Mouse (Mus musculus) kidney, postnatal 4 days (tissue): ENCODE measurements around the gene Elfn1.
A peak's percentile ranks its signal among the peaks of the same experiment; 100 is the strongest.

Experiments used
- DNase-seq, 2 experiments: peaks; one replicate each; pipeline ENCODE4 v3.0.0; 2021; ENCODE audit warnings: mixed read lengths in 2 of 2

The Elfn1 gene

DNA sequence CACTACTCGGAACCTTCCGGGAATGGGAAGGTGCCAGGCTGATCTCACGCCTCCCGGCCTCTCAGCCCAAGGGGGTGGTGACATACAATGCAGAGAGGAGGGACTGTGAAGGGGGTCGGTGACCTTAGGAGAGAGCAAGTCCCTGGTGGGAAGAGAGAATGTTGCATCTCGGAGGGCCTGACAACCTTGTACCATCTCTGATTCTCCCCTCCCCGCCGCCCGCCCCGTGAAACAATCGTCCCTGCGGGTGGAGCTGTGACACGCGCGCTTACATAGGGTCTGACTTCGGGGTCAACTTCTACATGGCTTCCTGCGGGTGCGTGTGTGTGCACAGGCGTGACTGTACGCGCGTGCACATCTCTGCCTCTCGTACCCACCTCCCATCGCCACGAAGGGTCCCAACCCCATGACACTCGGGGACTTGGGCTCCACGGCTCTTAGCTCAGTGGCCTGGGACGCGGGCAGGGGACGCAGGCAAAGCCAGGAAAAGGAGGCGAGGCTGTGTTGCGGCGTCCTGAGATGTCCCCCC, at the start of gene Elfn1:
Gene Elfn1 (plus strand): TSS at position 230 of the 529 bp plus-strand sequence.
- DNase-seq, result peak; percentile 28 to 50

GRCm38 (mm10) chr5:139860328-139861104, 47.2 kb upstream of the Elfn1 start:
- DNase-seq, result no peak

DNA sequence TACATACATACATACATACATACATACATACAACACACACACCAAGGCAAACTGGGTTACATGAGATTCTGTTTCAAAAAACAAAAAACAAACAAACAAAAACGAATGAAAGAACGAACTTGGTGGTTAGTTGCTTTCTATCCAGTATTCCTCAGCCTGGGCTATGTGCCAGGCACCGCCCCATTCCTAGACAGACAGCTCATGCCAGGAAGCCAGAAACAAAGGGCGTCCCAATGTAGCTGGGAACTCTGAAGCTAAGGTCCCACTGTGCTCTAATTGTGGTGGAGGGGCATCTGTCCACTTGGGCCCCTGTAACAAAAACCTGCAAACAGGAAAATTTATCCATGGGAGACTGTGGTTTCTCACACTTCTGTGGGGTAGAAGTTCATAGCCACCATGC, 45.0 kb upstream of the Elfn1 start:
- DNase-seq, result peak; percentile 75 to 79

- peak in 1 of 2 experiments; percentile 27 for DNase-seq
These were observed 36.9 kb upstream of the Elfn1 start for GRCm38 (mm10) chr5:139870886-139871285.

DNA sequence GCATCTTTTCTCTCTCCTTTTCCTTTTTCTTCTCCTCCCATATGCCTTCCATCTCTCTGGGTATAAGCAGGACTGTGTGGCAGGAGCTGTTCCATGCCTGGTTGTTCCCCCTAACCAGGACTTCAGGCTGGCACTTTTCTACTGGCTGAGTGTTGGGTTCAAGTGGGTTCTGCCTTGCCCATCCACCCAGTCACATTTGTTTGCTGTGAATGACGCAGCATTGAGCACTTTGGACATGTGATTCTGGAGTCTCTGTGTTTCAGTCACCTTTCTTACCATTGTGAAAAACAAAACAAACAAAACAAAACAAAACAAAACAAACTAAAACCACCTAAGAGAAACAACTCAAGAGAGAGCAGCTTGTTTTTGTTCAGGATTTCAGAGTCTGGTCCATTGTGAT, 36.2 kb upstream of the Elfn1 start:
- no peak for DNase-seq

GRCm38 (mm10) chr5:139877563-139877962, 30.2 kb upstream of the Elfn1 start:
- no peak for DNase-seq

DNA sequence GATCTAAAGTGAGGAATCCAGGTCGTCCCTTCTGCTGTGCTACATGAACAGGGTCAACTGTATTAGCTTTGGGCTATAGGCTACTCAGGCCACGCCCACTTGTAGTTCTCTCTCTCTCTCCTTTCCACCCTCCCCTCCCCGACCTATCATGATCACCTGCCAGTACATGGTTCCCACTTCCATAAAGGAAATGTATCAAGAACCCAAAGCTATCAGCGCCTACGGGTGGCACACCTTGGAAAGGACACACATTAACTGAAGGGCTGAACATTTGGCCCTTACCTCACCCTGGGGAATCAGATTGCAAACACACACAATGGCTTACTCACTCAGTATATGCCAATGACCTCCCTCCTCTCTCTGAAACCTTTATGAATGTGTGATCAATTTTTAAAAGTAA, 28.0 kb upstream of the Elfn1 start:
- DNase-seq, result no peak

DNA sequence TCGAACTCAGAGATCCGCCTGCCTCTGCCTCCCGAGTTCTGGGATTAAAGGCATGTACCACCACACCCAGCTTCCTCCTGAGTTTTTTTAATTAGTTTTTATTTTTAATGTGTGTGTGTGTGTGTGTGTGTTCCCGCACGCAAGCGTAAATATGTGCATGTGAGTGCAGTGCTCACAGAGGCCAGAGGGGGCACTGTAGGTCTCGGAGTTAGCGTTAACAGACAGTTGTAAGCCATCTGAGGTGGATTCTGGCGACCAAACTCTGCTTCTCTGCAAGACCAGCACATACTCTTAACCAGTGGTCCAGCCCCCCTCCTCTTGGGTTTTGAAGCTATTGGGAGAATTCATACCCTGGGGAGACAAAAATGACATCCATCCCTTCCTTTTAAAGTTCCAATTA, 26.6 kb upstream of the Elfn1 start:
- no peak for DNase-seq

DNA sequence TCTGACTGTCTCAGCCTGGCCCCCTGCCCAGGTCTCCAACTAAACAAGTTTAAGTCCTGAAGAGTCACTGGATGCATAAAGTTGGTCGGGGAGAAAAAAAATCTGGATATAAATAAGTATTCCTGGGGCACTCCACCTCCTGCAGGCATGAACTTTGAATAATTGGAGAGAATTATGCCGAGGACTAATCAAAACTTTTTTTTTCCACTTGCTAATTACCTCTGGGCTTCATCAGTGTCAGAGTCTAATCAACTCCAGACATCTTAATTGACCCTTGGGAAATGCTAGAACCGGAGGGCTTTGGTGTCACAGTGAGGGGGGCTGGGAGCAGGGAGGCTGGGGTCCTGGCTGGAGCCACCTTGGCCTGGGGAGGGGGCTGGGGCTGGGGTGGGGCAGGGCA, 19.1 kb upstream of the Elfn1 start:
- DNase-seq, result no peak

GRCm38 (mm10) chr5:139889370-139889769, 18.4 kb upstream of the Elfn1 start:
- no peak for DNase-seq

DNA sequence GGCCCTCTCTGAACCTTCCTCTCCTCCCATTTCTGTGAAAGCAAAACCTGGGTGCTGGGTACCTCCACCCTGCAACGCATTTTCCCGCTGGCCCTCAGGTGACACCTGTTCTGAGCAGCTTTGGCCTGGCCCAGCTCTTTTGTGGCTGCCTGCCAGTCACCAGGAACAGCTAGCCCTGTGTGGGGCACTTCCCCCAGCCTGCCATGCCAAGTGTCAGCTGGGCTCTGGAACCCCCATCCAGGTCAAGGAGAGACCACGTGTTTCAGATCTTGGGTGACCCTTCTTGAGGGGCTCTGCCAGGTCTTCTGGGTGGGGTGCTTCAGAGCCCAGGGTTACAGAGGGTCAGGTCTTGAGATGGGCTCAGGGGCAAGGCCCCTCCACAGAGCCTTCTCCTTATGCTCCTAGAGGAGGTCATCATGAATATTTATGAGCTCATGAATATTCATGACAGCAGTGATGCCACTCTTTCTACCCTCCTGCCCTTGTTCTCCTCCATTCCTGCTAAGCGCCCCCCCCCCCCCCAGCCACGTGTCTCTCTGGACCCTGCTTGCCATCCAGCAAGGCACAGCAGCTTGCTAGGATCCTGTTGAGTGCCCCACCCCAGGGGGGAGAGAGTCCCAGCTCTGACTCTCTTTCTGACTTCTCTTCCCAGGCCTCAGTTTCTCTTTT, 15.3 kb upstream of the Elfn1 start:
- DNase-seq, result peak; percentile 16 to 33

DNA sequence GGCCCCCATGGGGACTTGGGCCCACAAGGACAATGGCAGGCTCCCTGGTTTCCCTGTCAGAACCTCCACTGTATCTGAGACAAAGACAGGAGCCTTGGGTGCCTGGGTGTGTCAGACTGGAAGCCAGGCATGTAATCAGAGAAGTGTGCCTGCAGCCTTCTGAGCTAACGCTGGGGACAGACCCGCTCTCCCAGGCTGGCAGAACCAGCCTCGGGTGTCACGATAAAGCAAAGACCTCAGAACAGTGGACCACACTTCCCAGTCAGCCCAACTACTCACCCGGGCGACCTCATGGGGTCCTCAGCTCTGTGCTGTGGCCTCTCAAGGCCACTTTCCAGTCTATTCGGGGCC, 14.8 kb upstream of the Elfn1 start:
- DNase-seq, result no peak

DNA sequence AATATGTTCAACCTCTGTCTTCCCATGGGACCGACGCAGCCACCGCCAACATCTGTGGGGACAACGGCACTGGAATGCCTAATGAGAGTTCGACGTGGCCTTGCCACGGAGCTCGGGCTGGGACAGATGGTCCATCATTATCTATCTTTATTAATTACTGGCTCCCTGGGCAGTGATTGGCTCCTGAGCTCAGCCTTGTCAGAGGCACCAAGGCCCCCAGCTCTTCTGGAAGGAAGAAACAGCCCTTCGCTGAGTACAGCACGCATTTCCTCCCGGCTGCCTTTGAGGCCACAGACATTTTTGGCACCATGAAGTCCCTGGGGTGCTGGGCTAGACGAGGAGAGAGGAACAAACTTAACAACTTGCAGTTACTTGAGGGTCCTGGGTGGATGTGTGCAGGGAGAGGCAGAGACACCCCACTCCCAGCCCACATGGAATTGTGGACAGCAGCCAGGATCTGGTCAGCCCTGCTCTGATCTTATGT, 13.7 kb upstream of the Elfn1 start:
- DNase-seq, result peak; percentile 74 to 80

DNA sequence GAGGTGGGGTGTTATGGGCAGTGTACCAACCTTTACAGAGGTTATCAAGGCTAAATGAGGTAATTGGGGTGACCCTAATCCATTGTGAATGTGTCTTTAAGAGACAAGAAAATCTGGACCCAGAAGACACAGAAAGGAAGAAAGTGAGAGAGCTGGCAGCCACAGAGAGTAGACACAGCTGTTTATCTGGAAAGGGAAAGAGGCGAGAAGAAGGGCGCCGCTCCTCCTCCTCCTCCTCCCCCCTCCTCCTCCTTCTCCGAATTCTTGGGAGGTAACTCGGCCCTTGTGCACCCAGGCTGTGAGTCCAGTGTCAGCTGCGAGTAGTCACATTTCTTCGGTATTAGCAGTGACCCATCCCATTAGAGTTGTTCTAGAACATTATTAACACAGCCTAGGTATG, 8.7 kb upstream of the Elfn1 start:
- DNase-seq, result peak; percentile 43 to 47

DNA sequence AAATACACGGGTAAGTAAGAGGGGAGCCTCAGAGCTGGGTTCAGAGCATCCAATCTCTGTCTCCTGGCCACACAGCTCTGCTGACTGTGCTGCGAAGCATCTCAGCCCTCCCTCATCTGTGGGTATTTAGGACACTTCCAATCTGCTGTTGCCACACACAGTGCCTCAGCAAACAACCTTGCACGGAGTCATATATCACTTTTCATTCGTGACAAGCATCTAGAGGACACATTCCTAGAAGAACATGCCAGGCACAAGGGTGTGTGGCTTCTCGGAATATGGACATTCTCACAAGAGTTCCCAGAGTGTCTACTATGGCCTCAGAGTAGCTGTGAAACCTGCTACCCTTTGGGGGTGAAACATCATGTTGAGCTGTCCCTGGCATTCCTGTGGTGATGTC, 2.6 kb upstream of the Elfn1 start:
- DNase-seq, result no peak

- peak in 1 of 2 experiments; percentile 21 for DNase-seq
These were observed 1.2 kb upstream of the Elfn1 start for GRCm38 (mm10) chr5:139906507-139906906.

- peak; percentile 80 to 84 for DNase-seq
These were observed 502 bp upstream of the Elfn1 start for GRCm38 (mm10) chr5:139907241-139907640.

DNA sequence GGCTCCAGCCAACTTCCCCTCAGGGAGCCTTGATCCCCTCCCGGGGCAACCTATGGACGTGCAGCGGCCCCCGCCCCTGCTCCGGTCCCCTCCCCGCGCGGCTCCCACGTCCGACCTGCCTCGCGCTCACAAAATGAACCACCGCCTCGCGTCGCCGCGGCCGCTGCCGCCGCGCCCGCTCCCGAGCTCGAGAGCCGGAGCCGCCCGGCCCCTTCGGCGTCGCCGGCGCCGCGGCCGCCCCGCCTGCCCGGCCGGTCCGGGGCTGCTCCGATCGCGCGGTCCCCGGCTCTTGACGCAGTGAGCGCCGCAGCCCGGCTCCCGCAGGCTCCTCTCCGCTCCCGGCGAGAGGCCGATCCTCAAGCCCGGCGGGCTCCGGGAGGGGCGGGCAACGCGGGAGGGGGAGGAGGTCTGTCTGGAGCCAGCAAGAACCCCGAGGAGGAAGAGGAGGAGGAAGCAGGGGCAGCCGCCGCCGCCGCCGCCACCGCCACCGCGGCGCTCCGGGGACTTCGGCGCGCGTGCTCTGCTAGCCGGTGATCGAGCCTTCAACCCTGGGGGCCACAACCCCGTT, 584 bp downstream of the Elfn1 start:
- DNase-seq, result peak; percentile 52 to 62

GRCm38 (mm10) chr5:139908811-139909627, 1.3 kb downstream of the Elfn1 start:
- DNase-seq, result peak; percentile 39 to 55

DNA sequence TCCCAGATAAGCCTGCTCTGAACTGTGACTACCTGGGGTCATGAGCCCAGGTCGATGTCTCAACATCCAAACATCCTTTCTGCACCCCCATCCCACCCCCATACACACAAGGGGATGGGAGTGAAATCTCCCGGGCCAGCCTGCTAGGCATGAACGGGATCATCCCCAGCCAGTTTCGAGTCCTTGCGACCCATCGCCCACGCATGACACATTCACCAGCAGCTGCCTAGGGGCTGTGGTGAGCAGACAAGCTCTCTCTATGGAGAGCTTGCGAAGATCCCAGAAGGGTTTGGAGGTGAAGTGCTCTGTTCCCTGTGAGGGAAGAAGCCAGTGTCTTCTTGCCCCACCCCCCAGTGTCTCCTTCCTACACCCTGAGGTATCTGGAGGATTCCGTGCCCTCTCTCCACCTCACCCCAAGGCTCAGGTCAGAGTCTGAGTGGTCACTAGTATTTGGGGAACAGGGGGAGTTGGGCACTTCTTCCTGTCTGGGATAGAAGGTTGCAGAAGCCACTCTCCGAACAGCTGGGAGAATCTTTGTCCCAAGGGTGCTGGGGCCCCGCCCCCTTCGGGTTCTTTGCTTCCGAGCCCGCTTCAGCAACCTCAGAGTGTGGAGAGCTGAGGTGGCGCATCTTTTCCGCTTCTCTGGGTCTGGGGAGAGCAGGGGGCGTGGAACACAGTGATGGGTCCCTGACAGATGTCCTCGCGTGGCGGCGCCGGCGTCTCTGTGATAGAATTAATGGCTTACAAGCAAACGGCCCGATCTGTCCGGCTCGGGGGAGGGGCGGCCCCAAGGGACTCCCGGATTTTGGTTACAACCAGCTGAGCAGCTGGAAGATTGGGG, 2.2 kb downstream of the Elfn1 start:
- peak; percentile 51 to 62 for DNase-seq

GRCm38 (mm10) chr5:139910755-139911300, 3.1 kb downstream of the Elfn1 start:
- DNase-seq, result no peak
